Mouse (Mus musculus): ENCODE results near the gene Nlk. TPM values are rescaled to one million over a fixed set of nuclear protein-coding genes. Genes with fewer than 3 reads are reported as not detected.
"Not testable (repeated sequence)": the region's sequence is repeated elsewhere in the genome, so short reads cannot be mapped to it uniquely, and the experiment has no call there.

The Nlk gene
- polyA plus RNA-seq, 1 experiment = 21.0 TPM

- no peak for DNase-seq (ENCODE audit: low spot score)
Observed at GRCm38 (mm10) chr11:78595773-78596172, 101.4 kb downstream of the Nlk start.

- DNase-seq (ENCODE audit: low spot score) = no peak
Observed at GRCm38 (mm10) chr11:78594271-78594964, 102.8 kb downstream of the Nlk start.

GRCm38 (mm10) chr11:78587677-78588076, 109.5 kb downstream of the Nlk start:
- DNase-seq (ENCODE audit: low spot score) = not testable (repeated sequence)

GRCm38 (mm10) chr11:78586099-78586498, 111.1 kb downstream of the Nlk start:
- no peak for DNase-seq (ENCODE audit: low spot score)

GRCm38 (mm10) chr11:78582848-78583247, 114.3 kb downstream of the Nlk start:
- no peak for DNase-seq (ENCODE audit: low spot score)

GRCm38 (mm10) chr11:78574975-78575374, 122.2 kb downstream of the Nlk start:
- DNase-seq (ENCODE audit: low spot score) = no peak

GRCm38 (mm10) chr11:78574536-78574935, 122.6 kb downstream of the Nlk start:
- DNase-seq (ENCODE audit: low spot score) = no peak

GRCm38 (mm10) chr11:78574031-78574430, 123.1 kb downstream of the Nlk start:
- DNase-seq (ENCODE audit: low spot score) = not testable (repeated sequence)

- no peak for DNase-seq (ENCODE audit: low spot score)
Observed at GRCm38 (mm10) chr11:78571854-78572253, 125.3 kb downstream of the Nlk start.

GRCm38 (mm10) chr11:78571441-78571840, 125.7 kb downstream of the Nlk start:
- no peak for DNase-seq (ENCODE audit: low spot score)

- DNase-seq (ENCODE audit: low spot score) = no peak
Observed at GRCm38 (mm10) chr11:78569806-78570205, 127.4 kb downstream of the Nlk start.

GRCm38 (mm10) chr11:78568827-78569226, 128.3 kb downstream of the Nlk start:
- DNase-seq (ENCODE audit: low spot score) = no peak

GRCm38 (mm10) chr11:78567614-78568013, 129.6 kb downstream of the Nlk start:
- DNase-seq (ENCODE audit: low spot score) = no peak

GRCm38 (mm10) chr11:78566775-78567174, 130.4 kb downstream of the Nlk start:
- DNase-seq (ENCODE audit: low spot score) = no peak

GRCm38 (mm10) chr11:78560447-78560846, 136.7 kb downstream of the Nlk start:
- no peak for DNase-seq (ENCODE audit: low spot score)

- DNase-seq (ENCODE audit: low spot score) = no peak
Observed at GRCm38 (mm10) chr11:78557241-78557640, 139.9 kb downstream of the Nlk start.

- DNase-seq (ENCODE audit: low spot score) = no peak
Observed at GRCm38 (mm10) chr11:78556070-78556469, 141.1 kb downstream of the Nlk start.

- DNase-seq (ENCODE audit: low spot score) = no peak
Observed at GRCm38 (mm10) chr11:78555623-78556022, 141.6 kb downstream of the Nlk start.

GRCm38 (mm10) chr11:78551059-78551398, 146.1 kb downstream of the Nlk start:
- DNase-seq (ENCODE audit: low spot score) = no peak

- DNase-seq (ENCODE audit: low spot score) = peak; percentile 76
Observed at GRCm38 (mm10) chr11:78550168-78551058, 146.8 kb downstream of the Nlk start, which contains the start of gene Tmem97. TSS of gene Tmem97 (minus strand) at chr11:78550777.

- DNase-seq (ENCODE audit: low spot score) = no peak
Observed at GRCm38 (mm10) chr11:78549491-78549987, 147.6 kb downstream of the Nlk start.

GRCm38 (mm10) chr11:78547718-78548460, 149.3 kb downstream of the Nlk start:
- DNase-seq (ENCODE audit: low spot score) = no peak
